Mouse (Mus musculus): ENCODE measurements around the gene Rbm7.
"Not testable (repeated sequence)": the region's sequence is repeated elsewhere in the genome, so short reads cannot be mapped to it uniquely, and the experiment has no call there.

DNA sequence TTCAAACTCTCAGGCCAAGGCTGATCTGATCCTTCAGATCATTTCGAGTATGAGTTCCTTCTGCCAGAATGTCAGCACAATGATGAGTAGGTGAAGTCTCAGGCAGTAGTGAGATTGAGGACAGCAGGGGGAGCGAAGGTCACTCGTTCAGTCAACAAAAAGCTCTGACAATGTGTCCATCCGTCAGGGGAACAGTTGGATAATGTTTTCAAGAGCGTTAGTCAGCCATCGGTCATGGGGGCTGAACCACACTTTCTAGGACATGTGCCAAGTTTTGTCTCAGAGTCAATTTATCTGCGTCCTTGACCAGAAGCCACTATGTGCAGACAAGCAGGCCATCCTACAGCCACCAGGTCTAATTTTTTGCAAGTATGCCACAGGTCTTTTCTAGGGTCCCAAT, 25.3 kb upstream of the Rbm7 start:
- TF ChIP-seq CTCF, POLR2A (IDR thresholded peaks at IDR 0.05; ENCODE audit: extremely low read depth, insufficient read depth, low read length): not testable (repeated sequence)
